Mouse (Mus musculus) spleen, postnatal 10 days (tissue): ENCODE results near the gene Pla2g7.

Source experiments
- DNase-seq, 2 experiments: peaks; one replicate each; pipeline ENCODE4 v3.0.0; 2021 to 2022; ENCODE audit warnings: low spot score in 2 of 2

Pla2g7 gene

GRCm38 (mm10) chr17:43581012-43581467, 13.1 kb downstream of the Pla2g7 start:
- DNase-seq, result no peak

GRCm38 (mm10) chr17:43584771-43585170, 16.9 kb downstream of the Pla2g7 start:
- DNase-seq, result no peak

- no peak for DNase-seq
Measured at GRCm38 (mm10) chr17:43587278-43587677, 19.4 kb downstream of the Pla2g7 start.

- no peak for DNase-seq
Measured at GRCm38 (mm10) chr17:43589750-43590149, 21.9 kb downstream of the Pla2g7 start.

GRCm38 (mm10) chr17:43590531-43590930, 22.6 kb downstream of the Pla2g7 start:
- DNase-seq, result no peak

- no peak for DNase-seq
Measured at GRCm38 (mm10) chr17:43592296-43593291, 24.7 kb downstream of the Pla2g7 start.

- no peak for DNase-seq
Measured at GRCm38 (mm10) chr17:43597742-43598141, 29.8 kb downstream of the Pla2g7 start.

GRCm38 (mm10) chr17:43598706-43599105, 30.8 kb downstream of the Pla2g7 start:
- DNase-seq, result no peak

GRCm38 (mm10) chr17:43606704-43607103, 38.8 kb downstream of the Pla2g7 start:
- peak; percentile 61 to 83 for DNase-seq

GRCm38 (mm10) chr17:43611586-43611985, 43.7 kb downstream of the Pla2g7 start:
- DNase-seq, result peak in 1 of 2 experiments; percentile 50

- DNase-seq, result no peak
Measured at GRCm38 (mm10) chr17:43612221-43612620, 44.3 kb downstream of the Pla2g7 start.

- no peak for DNase-seq
Measured at GRCm38 (mm10) chr17:43619156-43619555, 51.3 kb downstream of the Pla2g7 start.

GRCm38 (mm10) chr17:43622076-43622475, 54.2 kb downstream of the Pla2g7 start:
- no peak for DNase-seq

GRCm38 (mm10) chr17:43628246-43628645, 60.3 kb downstream of the Pla2g7 start:
- DNase-seq, result no peak

GRCm38 (mm10) chr17:43629026-43629495, 61.2 kb downstream of the Pla2g7 start:
- DNase-seq, result no peak

- DNase-seq, result no peak
Measured at GRCm38 (mm10) chr17:43629496-43630426, 61.9 kb downstream of the Pla2g7 start, which contains the start of gene Tdrd6. Tdrd6 (minus strand) TSS chr17:43630299.

- no peak for DNase-seq
Measured at GRCm38 (mm10) chr17:43630427-43630760, 62.5 kb downstream of the Pla2g7 start.

- DNase-seq, result no peak
Measured at GRCm38 (mm10) chr17:43637146-43637545, 69.2 kb downstream of the Pla2g7 start.

GRCm38 (mm10) chr17:43640825-43641224, 72.9 kb downstream of the Pla2g7 start:
- DNase-seq, result no peak

- no peak for DNase-seq
Measured at GRCm38 (mm10) chr17:43643191-43643590, 75.3 kb downstream of the Pla2g7 start.

GRCm38 (mm10) chr17:43644375-43644774, 76.5 kb downstream of the Pla2g7 start:
- DNase-seq, result no peak

GRCm38 (mm10) chr17:43645136-43645535, 77.2 kb downstream of the Pla2g7 start:
- no peak for DNase-seq
